8 mouse cellular contexts compared by ENCODE assay signal in the genomic region with DNA sequence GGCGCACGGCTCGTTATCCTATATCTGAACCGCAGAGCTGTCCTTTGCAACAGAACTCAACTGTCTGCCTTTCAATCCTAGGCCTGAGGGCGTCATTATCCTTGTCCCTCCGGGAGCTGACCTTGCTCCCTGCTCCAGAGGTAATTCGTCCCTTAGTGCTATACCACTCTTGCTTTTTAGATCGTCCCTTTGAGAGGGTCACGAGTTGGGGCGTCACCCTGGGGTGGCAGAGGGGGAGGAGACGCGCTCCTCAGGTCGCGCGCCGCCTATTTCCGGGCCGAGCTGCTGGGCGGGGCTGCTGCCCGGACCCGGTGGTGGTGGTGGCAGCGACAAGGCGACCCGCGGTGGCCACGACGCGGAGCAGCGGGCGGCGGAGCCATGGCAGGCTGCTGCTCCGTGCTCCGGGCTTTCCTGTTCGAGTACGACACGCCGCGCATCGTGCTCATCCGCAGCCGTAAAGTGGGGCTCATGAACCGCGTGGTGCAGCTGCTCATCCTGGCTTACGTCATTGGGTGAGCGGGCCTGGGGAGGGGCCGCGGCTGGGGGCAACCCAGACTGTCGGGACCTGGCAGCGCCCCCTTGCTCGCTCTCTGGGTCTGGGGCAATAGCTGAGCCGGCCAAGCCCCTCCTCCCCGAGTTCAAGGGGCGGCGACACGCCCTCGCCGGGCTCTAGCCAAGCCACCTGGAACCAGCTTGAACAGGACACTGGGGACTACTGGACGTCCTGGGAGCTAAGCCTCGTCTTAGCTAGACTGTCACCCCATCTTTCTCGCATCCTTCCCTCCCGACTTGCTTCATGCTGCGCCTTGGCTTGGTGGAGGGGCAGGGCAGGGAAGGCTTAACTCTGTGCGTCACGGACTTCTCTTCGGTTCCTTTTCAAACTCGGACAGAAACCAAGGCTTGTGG. TPM values are rescaled to one million over a fixed set of nuclear protein-coding genes. Genes with fewer than 3 reads are reported as not detected.
DNase-seq lines count a peak whose midpoint lies in the region; ATAC-seq and TF ChIP-seq lines count a peak whose summit lies in the region.

A gene (plus strand): TSS at position 269 of the 906 bp plus-strand sequence.

- peak; percentile 85 for TF ChIP-seq EP300 in heart, adult 2 months (IDR thresholded peaks at IDR 0.05; ENCODE audit: insufficient read depth, low read depth, low read length)

- WGBS in embryonic facial prominence, embryonic 13.5 days: under 1% methylated on average over 66 of the region's 66 CpGs
- under 1% methylated on average over 66 of the region's 66 CpGs for WGBS in heart, adult 2 months
- under 1% methylated on average over 63 of the region's 66 CpGs for WGBS in limb, embryonic 14.5 days
- WGBS in midbrain, postnatal 0 days: under 1% methylated on average over 66 of the region's 66 CpGs

- peak; percentile 31 for TF ChIP-seq CTCF in heart, adult 2 months (IDR thresholded peaks at IDR 0.05)
- TF ChIP-seq CTCF in midbrain, postnatal 0 days (IDR thresholded peaks at IDR 0.05): peak; percentile 53

- peak; percentile 82 for TF ChIP-seq POLR2A in heart, adult 2 months (IDR thresholded peaks at IDR 0.05; ENCODE audit: insufficient read depth, low read depth, low read length)
- TF ChIP-seq POLR2A in limb, embryonic 14.5 days (IDR thresholded peaks at IDR 0.05; ENCODE audit: borderline replicate concordance, extremely low read depth, insufficient read depth, insufficient read length): 0 out of 2 replicates have a peak, but pooled peaks have one; percentile 35

- peak; percentile 72 for ATAC-seq in embryonic facial prominence, embryonic 13.5 days (ENCODE audit: insufficient number of reproducible peaks, insufficient read depth, low FRiP score, low TSS enrichment, low read depth)
- peak; percentile 87 for ATAC-seq in limb, embryonic 14.5 days (ENCODE audit: low FRiP score, low read depth)
- ATAC-seq in midbrain, postnatal 0 days (ENCODE audit: low FRiP score): peak; percentile 95

- H3K4me2 ChIP-seq in embryonic facial prominence, embryonic 13.5 days: peak within 1 kb of the TSS; percentile 87
- peak within 1 kb of the TSS; percentile 91 for H3K4me2 ChIP-seq in limb, embryonic 14.5 days (replicated peaks; ENCODE audit: low read depth, low read length, severe bottlenecking)
- H3K4me2 ChIP-seq in midbrain, postnatal 0 days (ENCODE audit: low read depth, low read length, poor library complexity, severe bottlenecking): peak within 1 kb of the TSS; percentile 82

- peaks cover 15% of the 10 kb centered on the region for H3K4me1 ChIP-seq in embryonic facial prominence, embryonic 13.5 days
- peaks cover 4% of the 10 kb centered on the region for H3K4me1 ChIP-seq in heart, adult 2 months (ENCODE audit: control insufficient read depth, insufficient read depth, low read length)
- peaks cover 5% of the 10 kb centered on the region for H3K4me1 ChIP-seq in limb, embryonic 14.5 days (ENCODE audit: control insufficient read depth, insufficient read depth, low read length)
- H3K4me1 ChIP-seq in midbrain, postnatal 0 days (ENCODE audit: insufficient read depth, low read length): peaks cover 3% of the 10 kb centered on the region; the same call in 1 of the 2 replicates

- H3K27me3 ChIP-seq in embryonic facial prominence, embryonic 13.5 days: no peaks in the 10 kb centered on the region
- no peaks in the 10 kb centered on the region for H3K27me3 ChIP-seq in heart, adult 2 months (ENCODE audit: control insufficient read depth, insufficient read depth, low read length)
- H3K27me3 ChIP-seq in limb, embryonic 14.5 days (ENCODE audit: control insufficient read depth, insufficient read depth, low read length): no peaks in the 10 kb centered on the region
- no peaks in the 10 kb centered on the region for H3K27me3 ChIP-seq in midbrain, postnatal 0 days (ENCODE audit: insufficient read depth, low read length)

- peak within 1 kb of the TSS; percentile 74 for H3K4me3 ChIP-seq in embryonic facial prominence, embryonic 13.5 days
- H3K4me3 ChIP-seq in heart, adult 2 months: peak within 1 kb of the TSS; percentile 68
- H3K4me3 ChIP-seq in limb, embryonic 14.5 days (replicated peaks; ENCODE audit: low read length): peak within 1 kb of the TSS; percentile 62
- peak within 1 kb of the TSS; percentile 55 for H3K4me3 ChIP-seq in midbrain, postnatal 0 days (ENCODE audit: low read depth, low read length)

- H3K36me3 ChIP-seq in embryonic facial prominence, embryonic 13.5 days: no peaks in the 10 kb centered on the region
- H3K36me3 ChIP-seq in heart, adult 2 months (ENCODE audit: control insufficient read depth, insufficient read depth, low read length): 0 out of 2 replicates have a peak, but pooled peaks cover 2% of the 10 kb centered on the region
- no peaks in the 10 kb centered on the region for H3K36me3 ChIP-seq in limb, embryonic 14.5 days (ENCODE audit: control insufficient read depth, insufficient read depth, low read length)
- H3K36me3 ChIP-seq in midbrain, postnatal 0 days (ENCODE audit: insufficient read depth, low read length): no peaks in the 10 kb centered on the region

- peak within 1 kb of the TSS; percentile 76 for H3K9ac ChIP-seq in embryonic facial prominence, embryonic 13.5 days
- peak within 1 kb of the TSS; percentile 87 for H3K9ac ChIP-seq in heart, adult 2 months (ENCODE audit: low read depth, low read length)
- peak within 1 kb of the TSS; percentile 76 for H3K9ac ChIP-seq in limb, embryonic 14.5 days (ENCODE audit: low read depth, low read length, severe bottlenecking)
- peak within 1 kb of the TSS; percentile 90 for H3K9ac ChIP-seq in midbrain, postnatal 0 days (replicated peaks; ENCODE audit: low read length, poor library complexity, severe bottlenecking)

- peak; percentile 89 for DNase-seq in 3134 (ENCODE audit: extremely low read depth, insufficient read length, low spot score)
- DNase-seq in adrenal gland, postnatal 36 days: peak; percentile 88 to 91
- peak; percentile 87 to 92 for DNase-seq in heart, adult 2 months
- peak; percentile 87 for DNase-seq in kidney, adult 9 months
- peak; percentile 67 for DNase-seq in limb, embryonic 14.5 days (ENCODE audit: low spot score)
- peak; percentile 92 for DNase-seq in midbrain, postnatal 0 days (ENCODE audit: low spot score)
- peak; percentile 62 to 73 for DNase-seq in spleen, postnatal 14 days (ENCODE audit: low spot score in 2 of 2)

- H3K9me3 ChIP-seq in embryonic facial prominence, embryonic 13.5 days: no peaks in the 10 kb centered on the region
- no peaks in the 10 kb centered on the region for H3K9me3 ChIP-seq in limb, embryonic 14.5 days (ENCODE audit: control insufficient read depth, low read length)
- H3K9me3 ChIP-seq in midbrain, postnatal 0 days (ENCODE audit: low read length): no peaks in the 10 kb centered on the region

- H3K27ac ChIP-seq in embryonic facial prominence, embryonic 13.5 days: peak within 1 kb of the TSS; percentile 68
- H3K27ac ChIP-seq in heart, adult 2 months: peak within 1 kb of the TSS; percentile 80
- H3K27ac ChIP-seq in limb, embryonic 14.5 days (replicated peaks; ENCODE audit: low read depth, low read length): peak within 1 kb of the TSS; percentile 49
- peak within 1 kb of the TSS; percentile 93 for H3K27ac ChIP-seq in midbrain, postnatal 0 days (ENCODE audit: low read depth, low read length)

- H3K79me2 ChIP-seq in heart, adult 2 months (replicated peaks; ENCODE audit: control insufficient read depth, insufficient read depth, low read length): no peaks in the 10 kb centered on the region

- intact Hi-C loops in heart, adult 2 months (cut with DNase I): no loop called here

RNA-seq across cellular contexts. Expression of the gene that starts here (rescaled TPM):
- 10 to 100 TPM; 33.0 to 45.8 TPM for total RNA-seq in adrenal gland, postnatal 36 days (2021)
- 13.2 and 16.9 TPM in 2 replicates for polyA plus RNA-seq in embryonic facial prominence, embryonic 13.5 days (2015; fragmentation: Nextera tagmentation; extraction: Ambion mirVana)
- total RNA-seq in heart, adult 2 months (2021): 10 to 100 TPM; 17.4 to 19.0 TPM
- 28.9 and 35.0 TPM in 2 replicates for polyA plus RNA-seq in heart, adult 2 months (2012; rRNA removed)
- polyA plus RNA-seq in limb, embryonic 14.5 days (2012; rRNA removed): 18.2 and 19.9 TPM in 2 replicates
- polyA plus RNA-seq in limb, embryonic 14.5 days (2014; fragmentation: Nextera tagmentation; extraction: Ambion mirVana): 21.0 and 22.4 TPM in 2 replicates
- total RNA-seq in midbrain, postnatal 0 days (2014; rRNA removed): 15.0 and 19.4 TPM in 2 replicates
- 14.7 and 16.1 TPM in 2 replicates for polyA plus RNA-seq in midbrain, postnatal 0 days (2015; fragmentation: Nextera tagmentation; extraction: Ambion mirVana)

Comparison
In these comparisons a context has a peak if more than half of its experiments do, and no peak if none do; other contexts are left out.
1. Peak in every context shown above with its lines: DNase-seq, ATAC-seq, H3K4me3 ChIP-seq and H3K27ac ChIP-seq.